Mouse (Mus musculus) spleen, adult 2 months (tissue): Measurements from ENCODE around the gene H6pd.

Source experiments
- CTCF ChIP-seq: fragments of 200-500 bp; IDR thresholded peaks from 2 replicates; pipeline ENCODE4 v1.5.1; 2011; ENCODE audit warnings: mild to moderate bottlenecking, inconsistent platforms; ENCODE audit not compliant: insufficient read depth, insufficient read length, insufficient replicate concordance; ENCODE audit errors: extremely low read depth
- POLR2A ChIP-seq: fragments of 200-500 bp; IDR thresholded peaks from 2 replicates; pipeline ENCODE4 v1.6.1; 2011; ENCODE audit warnings: low read depth, low read length, inconsistent platforms

GRCm38 (mm10) chr4:149999510-149999900, 9.3 kb downstream of the H6pd start:
- no peak for TF ChIP-seq POLR2A
- TF ChIP-seq CTCF, result no peak
